Mouse (Mus musculus) neural tube, embryonic 11.5 days (tissue): ENCODE measurements around the gene Hmgcs2. TPM values are rescaled to one million over a fixed set of nuclear protein-coding genes. Genes with fewer than 3 reads are reported as not detected.

Experiments used
- ATAC-seq: fragments of 200-750 bp; cut with Nextera tagmentation; 2 replicates; pipeline ENCODE4 v1.8.0; 2017; ENCODE audit warnings: moderate number of reproducible peaks, mild to moderate bottlenecking, moderate TSS enrichment, moderate library complexity; ENCODE audit not compliant: insufficient read depth, low FRiP score, low TSS enrichment
- DNase-seq: peaks from one replicate; pipeline ENCODE4 v3.0.0-alpha.2; 2015; ENCODE audit warnings: low spot score
- H3K27ac ChIP-seq: fragments of 300-500 bp; sonication (generic); 2 replicates; pipeline ENCODE4 v1.5.1; 2014; ENCODE audit warnings: low read depth, mild to moderate bottlenecking, low read length
- H3K27me3 ChIP-seq: fragments of 300-500 bp; sonication (generic); 2 replicates; pipeline ENCODE4 v1.6.1; 2014; ENCODE audit warnings: mild to moderate bottlenecking, low read length, mixed read lengths; ENCODE audit not compliant: control insufficient read depth, insufficient read depth
- H3K36me3 ChIP-seq: fragments of 300-500 bp; sonication (generic); 2 replicates; pipeline ENCODE4 v1.6.1; 2014; ENCODE audit warnings: mild to moderate bottlenecking, low read length, moderate library complexity, mixed read lengths; ENCODE audit not compliant: control insufficient read depth, insufficient read depth
- H3K4me1 ChIP-seq: fragments of 300-500 bp; sonication (generic); 2 replicates; pipeline ENCODE4 v1.6.1; 2014; ENCODE audit warnings: low read length, mixed read lengths; ENCODE audit not compliant: control insufficient read depth, insufficient read depth
- H3K4me2 ChIP-seq: fragments of 300-500 bp; sonication (generic); 2 replicates; pipeline ENCODE4 v1.6.1; 2014; ENCODE audit warnings: low read depth, mild to moderate bottlenecking, moderate library complexity
- H3K4me3 ChIP-seq: fragments of 300-500 bp; sonication (generic); 2 replicates; pipeline ENCODE4 v1.5.1; 2014; ENCODE audit warnings: low read depth, low read length
- H3K9ac ChIP-seq: fragments of 300-500 bp; sonication (generic); 2 replicates; pipeline ENCODE4 v1.6.1; 2014; ENCODE audit warnings: mild to moderate bottlenecking, low read length
- H3K9me3 ChIP-seq: fragments of 300-500 bp; sonication (generic); 2 replicates; pipeline ENCODE4 v1.6.1; 2016; ENCODE audit warnings: low read length; ENCODE audit not compliant: control insufficient read depth
- WGBS: fragments of 180-500 bp; shearing (Covaris S2); extraction: QIAGEN DNeasy Blood & Tissue Kit; methylation state at CpG from one replicate; pipeline ENCODE4 v1.1.7; 2014; 5-methylcytosine and 5-hydroxymethylcytosine counted together
- polyA plus RNA-seq: library from polyadenylated mRNA; unstranded; fragments of >200 nt; fragmentation: Nextera tagmentation; extraction: Ambion mirVana; gene quantifications from 2 replicates; pipeline ENCODE4 v1.2.1, GENCODE M21; 2014

Hmgcs2 gene
- polyA plus RNA-seq, 1 experiment from 2014 or later = 0.34 TPM

DNA sequence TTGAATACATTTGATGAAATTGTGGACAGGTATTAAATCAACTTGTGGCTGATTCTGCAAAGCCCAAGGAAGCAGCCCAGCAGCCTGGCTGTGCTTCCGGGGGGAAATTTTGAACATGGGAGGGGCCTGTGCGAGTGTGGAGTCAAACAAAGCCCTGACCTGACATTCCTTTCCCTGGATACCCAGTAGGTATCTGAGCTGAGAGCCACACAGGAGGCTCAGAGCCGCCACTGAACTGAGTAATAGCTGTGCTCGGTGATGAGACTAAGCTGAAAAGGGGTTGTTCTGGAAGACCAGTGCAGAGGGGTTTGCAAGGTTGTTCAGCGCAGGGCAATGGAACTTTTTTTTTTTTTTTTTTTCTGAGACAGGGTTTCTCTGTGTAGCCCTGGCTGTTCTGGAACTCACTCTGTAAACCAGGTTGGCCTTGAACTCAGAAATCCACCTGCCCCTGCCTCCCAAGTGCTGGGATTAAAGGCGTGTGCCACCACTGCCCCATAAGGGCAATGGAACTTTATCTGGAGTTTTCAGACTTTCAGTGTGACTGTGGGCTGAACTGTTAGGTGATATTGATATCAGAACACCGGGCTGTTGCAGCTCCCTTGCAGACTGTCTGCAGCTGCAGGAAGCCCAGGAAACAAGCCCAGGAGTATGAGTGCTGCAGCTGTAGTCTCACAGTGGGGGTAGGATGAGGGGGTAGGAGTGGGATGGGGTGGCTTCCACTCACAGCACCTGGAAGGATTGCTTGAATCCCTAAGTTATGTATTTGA, 33.1 kb upstream of the Hmgcs2 start:
- H3K9me3 ChIP-seq = no peaks in the 10 kb centered on the region
- H3K4me3 ChIP-seq = no peak overlapping the region
- no peak overlapping the region for H3K9ac ChIP-seq
- DNase-seq (no peak), ATAC-seq (no peak)
- H3K4me2 ChIP-seq = no peak overlapping the region
- no peaks in the 10 kb centered on the region for H3K27me3 ChIP-seq
- 50% methylated on average over 7 of the region's 7 CpGs for WGBS
- H3K27ac ChIP-seq = no peak overlapping the region
- H3K4me1 ChIP-seq = peaks cover 4% of the 10 kb centered on the region; the same call in 1 of the 2 replicates
- no peaks in the 10 kb centered on the region for H3K36me3 ChIP-seq

DNA sequence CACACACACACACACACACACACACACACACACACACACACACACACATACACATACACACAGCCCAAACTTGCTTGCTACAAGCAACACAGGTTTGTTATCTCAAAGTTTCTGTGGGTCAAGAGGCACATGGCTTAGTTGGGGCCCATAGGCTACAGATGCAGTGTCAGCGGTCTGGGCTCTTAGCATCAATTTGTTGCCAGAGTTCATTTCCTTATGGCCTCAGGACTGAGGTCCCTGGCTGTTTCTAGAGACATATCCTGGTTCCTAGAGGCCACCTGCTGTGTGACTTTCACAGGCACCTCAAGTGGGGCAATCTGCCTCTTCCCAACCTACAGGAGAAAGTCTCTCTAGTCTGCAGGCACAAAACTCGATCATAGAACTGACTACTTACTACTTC, 30.9 kb upstream of the Hmgcs2 start:
- no peaks in the 10 kb centered on the region for H3K36me3 ChIP-seq
- WGBS = 88% methylated on average over 2 of the region's 2 CpGs
- no peak for DNase-seq
- peaks cover 4% of the 10 kb centered on the region; the same call in 1 of the 2 replicates for H3K4me1 ChIP-seq
- H3K27ac ChIP-seq = no peak overlapping the region
- no peaks in the 10 kb centered on the region for H3K27me3 ChIP-seq
- ATAC-seq = no peak
- H3K4me2 ChIP-seq = no peak overlapping the region
- no peak overlapping the region for H3K9ac ChIP-seq
- H3K4me3 ChIP-seq = no peak overlapping the region
- H3K9me3 ChIP-seq = no peaks in the 10 kb centered on the region

- Histone ChIP-seq H3K4me2 (no peak overlapping the region), H3K9ac (no peak overlapping the region)
- 88% methylated on average over 11 of the region's 11 CpGs for WGBS
Measured at GRCm38 (mm10) chr3:98249833-98250448, 30.3 kb upstream of the Hmgcs2 start.

GRCm38 (mm10) chr3:98254059-98254458, 26.2 kb upstream of the Hmgcs2 start:
- Histone ChIP-seq H3K4me1 (no peaks in the 10 kb centered on the region), H3K27ac (no peak overlapping the region), H3K4me3 (no peak overlapping the region), H3K36me3 (no peaks in the 10 kb centered on the region), H3K9ac (no peak overlapping the region), H3K4me2 (no peak overlapping the region), H3K27me3 (no peaks in the 10 kb centered on the region), H3K9me3 (no peaks in the 10 kb centered on the region)
- WGBS = 96% methylated on average over 2 of the region's 3 CpGs
- DNase-seq = no peak
- no peak for ATAC-seq

More at GRCm38 (mm10) chr3:98249833-98250448, 30.3 kb upstream of the Hmgcs2 start:
- Histone ChIP-seq H3K4me1 (peaks cover 4% of the 10 kb centered on the region; the same call in 1 of the 2 replicates), H3K36me3 (no peaks in the 10 kb centered on the region), H3K27ac (no peak overlapping the region), H3K27me3 (no peaks in the 10 kb centered on the region), H3K4me3 (no peak overlapping the region), H3K9me3 (no peaks in the 10 kb centered on the region)
- ATAC-seq (no peak), DNase-seq (no peak)

DNA sequence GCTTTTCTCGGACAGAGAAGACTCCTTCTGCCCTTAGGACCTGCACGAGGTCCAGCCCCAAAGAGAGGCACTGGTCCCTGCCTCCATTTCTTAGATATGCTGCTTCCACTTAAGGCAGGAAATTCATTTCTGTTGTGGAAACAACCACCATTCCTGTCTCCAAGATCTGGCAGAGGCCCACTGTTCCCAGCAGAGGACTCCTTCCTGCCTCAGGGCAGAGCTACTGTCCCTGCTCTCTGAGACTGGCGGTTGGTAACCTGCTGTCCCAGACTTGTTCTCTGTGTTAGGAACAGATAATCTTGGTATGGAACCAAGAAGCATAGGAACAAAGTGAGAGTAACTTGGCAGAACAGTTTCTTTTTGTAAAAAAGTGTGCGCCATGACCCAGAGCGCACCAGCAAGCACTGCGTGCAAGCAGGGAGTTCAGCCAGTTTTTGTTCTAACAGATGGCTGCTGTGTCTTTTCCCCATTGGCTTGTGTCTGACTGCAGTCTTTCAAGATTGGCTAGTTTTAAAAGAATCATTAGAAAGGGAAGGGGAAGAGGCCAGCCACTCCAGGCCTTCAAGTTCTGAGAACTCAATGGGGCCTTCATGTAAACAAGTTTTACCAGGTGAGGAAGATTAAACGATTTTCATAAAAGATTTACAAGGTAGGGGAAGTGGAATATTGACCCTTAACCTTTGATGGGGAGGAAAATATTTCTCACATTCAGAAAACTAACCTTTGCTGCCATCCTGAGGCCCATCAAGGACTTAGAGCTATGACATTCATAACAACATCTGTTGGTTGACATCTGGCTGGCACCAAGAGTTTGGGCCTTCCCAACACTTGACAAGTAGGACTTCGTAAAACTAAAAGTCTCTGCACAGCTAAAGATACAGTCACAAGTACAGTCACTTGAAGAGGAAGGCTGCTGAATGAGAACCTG, 25.3 kb upstream of the Hmgcs2 start:
- Histone ChIP-seq H3K27me3 (no peaks in the 10 kb centered on the region), H3K9ac (no peak overlapping the region), H3K4me1 (no peaks in the 10 kb centered on the region), H3K4me3 (no peak overlapping the region), H3K36me3 (no peaks in the 10 kb centered on the region), H3K4me2 (no peak overlapping the region), H3K9me3 (no peaks in the 10 kb centered on the region), H3K27ac (no peak overlapping the region)
- WGBS = 90% methylated on average over 8 of the region's 8 CpGs
- ATAC-seq (no peak), DNase-seq (no peak)

DNA sequence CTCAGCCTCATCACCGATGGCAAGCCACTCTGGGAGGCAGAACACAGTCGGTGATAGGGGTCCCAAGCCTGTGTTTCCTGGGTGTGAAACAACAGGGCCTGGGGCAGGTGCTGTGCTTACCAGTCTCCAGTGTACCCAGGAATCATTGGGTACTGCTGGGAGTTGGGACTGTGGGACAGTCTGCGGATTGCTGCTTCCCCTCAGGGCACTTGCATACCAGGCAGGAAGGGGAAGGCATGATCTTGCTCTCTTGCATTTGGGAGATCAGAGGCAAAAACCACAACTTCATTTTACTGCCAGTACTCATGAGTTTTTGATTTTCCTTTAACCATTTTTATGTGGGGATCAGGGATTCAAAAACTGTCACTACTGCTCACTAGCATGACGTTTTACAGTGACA, 21.5 kb upstream of the Hmgcs2 start:
- 88% methylated on average over 4 of the region's 4 CpGs for WGBS
- no peaks in the 10 kb centered on the region for H3K9me3 ChIP-seq
- no peaks in the 10 kb centered on the region for H3K27me3 ChIP-seq
- no peaks in the 10 kb centered on the region for H3K36me3 ChIP-seq
- H3K4me1 ChIP-seq = no peaks in the 10 kb centered on the region
- ATAC-seq = no peak
- no peak overlapping the region for H3K4me3 ChIP-seq
- H3K9ac ChIP-seq = no peak overlapping the region
- no peak overlapping the region for H3K27ac ChIP-seq
- DNase-seq = no peak
- no peak overlapping the region for H3K4me2 ChIP-seq

GRCm38 (mm10) chr3:98259271-98259751, 20.9 kb upstream of the Hmgcs2 start:
- Histone ChIP-seq H3K36me3 (no peaks in the 10 kb centered on the region), H3K4me1 (no peaks in the 10 kb centered on the region), H3K9ac (no peak overlapping the region), H3K9me3 (no peaks in the 10 kb centered on the region), H3K27me3 (no peaks in the 10 kb centered on the region), H3K4me3 (no peak overlapping the region), H3K4me2 (no peak overlapping the region), H3K27ac (no peak overlapping the region)
- no peak for DNase-seq
- WGBS = 96% methylated on average over 5 of the region's 5 CpGs
- no peak for ATAC-seq

- Histone ChIP-seq H3K4me2 (no peak overlapping the region), H3K4me3 (no peak overlapping the region), H3K9me3 (no peaks in the 10 kb centered on the region), H3K36me3 (no peaks in the 10 kb centered on the region), H3K9ac (no peak overlapping the region), H3K27ac (no peak overlapping the region), H3K4me1 (no peaks in the 10 kb centered on the region), H3K27me3 (no peaks in the 10 kb centered on the region)
- no peak for DNase-seq
- ATAC-seq = no peak
- WGBS = 85% methylated on average over 3 of the region's 3 CpGs
Measured at GRCm38 (mm10) chr3:98260534-98260933, 19.7 kb upstream of the Hmgcs2 start.
